Mouse (Mus musculus) liver, embryonic 11.5 days (tissue): ENCODE measurements around the gene Nfkbie. TPM values are rescaled to one million over a fixed set of nuclear protein-coding genes. Genes with fewer than 3 reads are reported as not detected.

ENCODE experiments used
- ATAC-seq: fragments of 200-750 bp; cut with Nextera tagmentation; replicated peaks from 2 replicates; pipeline ENCODE4 v1.8.0; 2017; ENCODE audit warnings: moderate number of reproducible peaks, mild to moderate bottlenecking, moderate TSS enrichment, moderate library complexity; ENCODE audit not compliant: low FRiP score
- DNase-seq: peaks from one replicate; pipeline ENCODE4 v3.0.0-alpha.2; 2017; ENCODE audit warnings: low spot score
- H3K27ac ChIP-seq: fragments of 300-500 bp; sonication (generic); 2 replicates; pipeline ENCODE4 v1.5.1; 2014; ENCODE audit warnings: mild to moderate bottlenecking, low read depth, low read length, control low read depth
- H3K27me3 ChIP-seq: fragments of 300-500 bp; sonication (generic); replicated peaks from 2 replicates; pipeline ENCODE4 v1.6.1; 2014; ENCODE audit warnings: low read length, mixed read lengths; ENCODE audit not compliant: control insufficient read depth, insufficient read depth
- H3K36me3 ChIP-seq: fragments of 300-500 bp; sonication (generic); 2 replicates; pipeline ENCODE4 v1.6.1; 2014; ENCODE audit warnings: mild to moderate bottlenecking, low read length, moderate library complexity, mixed read lengths; ENCODE audit not compliant: control insufficient read depth, insufficient read depth
- H3K4me1 ChIP-seq: fragments of 300-500 bp; sonication (generic); replicated peaks from 2 replicates; pipeline ENCODE4 v1.6.1; 2014; ENCODE audit warnings: low read length, mixed read lengths; ENCODE audit not compliant: control insufficient read depth, insufficient read depth
- H3K4me2 ChIP-seq: fragments of 300-500 bp; sonication (generic); 2 replicates; pipeline ENCODE4 v1.6.1; 2014; ENCODE audit warnings: mild to moderate bottlenecking, control low read depth, moderate library complexity
- H3K4me3 ChIP-seq: fragments of 300-500 bp; sonication (generic); 2 replicates; pipeline ENCODE4 v1.5.1; 2014; ENCODE audit warnings: low read depth, low read length, control low read depth
- H3K9ac ChIP-seq: fragments of 300-500 bp; sonication (generic); 2 replicates; pipeline ENCODE4 v1.6.1; 2014; ENCODE audit warnings: low read depth, low read length, control low read depth
- H3K9me3 ChIP-seq: fragments of 300-500 bp; sonication (generic); 2 replicates; pipeline ENCODE4 v1.6.1; 2016; ENCODE audit warnings: low read length, inconsistent platforms, mixed read lengths; ENCODE audit not compliant: control insufficient read depth
- WGBS: fragments of 180-500 bp; shearing (Covaris S2); extraction: QIAGEN DNeasy Blood & Tissue Kit; methylation state at CpG from one replicate; pipeline ENCODE4 v1.1.7; 2014; 5-methylcytosine and 5-hydroxymethylcytosine counted together
- polyA plus RNA-seq: library from polyadenylated mRNA; unstranded; fragments of >200 nt; fragmentation: Nextera tagmentation; extraction: Ambion mirVana; gene quantifications from 2 replicates; pipeline ENCODE4 v1.2.1, GENCODE M21; 2014

Nfkbie gene
- polyA plus RNA-seq, 1 experiment from 2014 or later = 2.5 TPM

DNA sequence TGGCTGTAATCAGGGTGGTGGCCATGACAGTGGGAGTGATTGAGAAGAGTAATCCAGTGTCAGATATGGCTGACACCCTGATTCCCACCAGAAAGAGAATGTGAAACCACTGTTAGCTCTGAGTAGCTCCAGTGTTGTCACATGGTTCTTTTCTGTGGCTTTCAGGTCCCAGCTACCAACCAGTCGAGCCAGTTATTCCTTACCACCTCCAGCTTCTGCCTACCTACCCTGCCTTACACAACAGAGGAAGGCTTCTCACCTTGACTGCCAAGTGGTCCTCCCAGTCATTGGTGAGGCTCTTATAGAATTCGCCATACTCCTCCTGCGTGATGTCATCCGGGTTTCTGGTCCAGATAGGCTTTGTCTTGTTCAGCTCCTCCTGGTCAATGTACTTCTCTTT, 14.5 kb downstream of the Nfkbie start:
- Histone ChIP-seq H3K9me3 (no peaks in the 10 kb centered on the region), H3K27ac (no peak overlapping the region), H3K4me2 (no peak overlapping the region; the same call in 1 of the 2 replicates), H3K36me3 (peaks cover 57% of the 10 kb centered on the region), H3K9ac (no peak overlapping the region), H3K4me1 (peaks cover 50% of the 10 kb centered on the region), H3K27me3 (no peaks in the 10 kb centered on the region), H3K4me3 (no peak overlapping the region)
- DNase-seq = no peak
- no peak for ATAC-seq
- 85% methylated on average over 4 of the region's 4 CpGs for WGBS

GRCm38 (mm10) chr17:45572103-45573086, 16.9 kb downstream of the Nfkbie start:
- peak overlapping the region; percentile 98 for H3K4me2 ChIP-seq
- H3K27me3 ChIP-seq = no peaks in the 10 kb centered on the region
- peak overlapping the region; percentile 99 for H3K27ac ChIP-seq
- ATAC-seq = peak; percentile 50
- peak; percentile 83 for DNase-seq
- H3K4me3 ChIP-seq = peak overlapping the region; percentile 100
- peaks cover 41% of the 10 kb centered on the region for H3K4me1 ChIP-seq
- peak overlapping the region; percentile 100 for H3K9ac ChIP-seq
- H3K9me3 ChIP-seq = no peaks in the 10 kb centered on the region
- peaks cover 42% of the 10 kb centered on the region for H3K36me3 ChIP-seq
- WGBS = under 1% methylated on average over 51 of the region's 57 CpGs

DNA sequence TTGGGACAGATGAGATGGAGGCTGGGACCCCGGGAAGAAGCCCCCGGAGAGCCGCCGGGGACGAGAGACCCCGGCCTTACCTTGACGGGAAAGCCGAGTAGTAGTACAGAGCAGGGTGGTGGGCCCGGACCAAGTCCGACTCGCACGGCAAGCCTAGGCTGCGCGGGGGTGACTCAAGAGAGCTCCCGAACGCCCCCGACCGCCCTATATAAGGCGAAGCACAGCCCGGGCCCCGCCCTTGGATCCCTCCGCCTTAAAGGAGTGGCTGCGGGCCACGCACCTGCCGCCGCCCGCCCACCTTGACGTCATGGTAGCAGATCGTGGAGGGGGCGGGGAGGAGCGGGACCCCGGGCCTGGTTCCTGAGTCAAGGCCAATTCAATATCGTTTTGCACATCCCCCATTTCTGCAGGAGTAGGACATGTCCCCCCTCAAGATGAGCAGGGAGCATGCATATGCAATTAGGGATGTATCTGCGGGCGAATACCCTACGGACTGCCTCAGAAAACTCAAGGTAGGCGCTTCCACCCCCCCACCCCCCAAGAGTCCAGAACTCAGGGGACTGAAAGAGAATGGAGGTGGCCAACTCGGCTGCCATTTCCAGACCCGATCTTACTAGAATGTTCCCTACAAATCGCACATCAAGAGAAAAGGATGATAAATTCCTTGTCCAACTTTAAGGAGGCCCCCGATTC, 17.7 kb downstream of the Nfkbie start, which contains the start of gene Hsp90ab1:
Gene Hsp90ab1, minus strand, starts transcription at position 185 of the 693 bp plus-strand sequence.
- Histone ChIP-seq H3K27me3 (no peaks in the 10 kb centered on the region), H3K4me1 (peaks cover 40% of the 10 kb centered on the region), H3K36me3 (peaks cover 36% of the 10 kb centered on the region), H3K9ac (peak within 1 kb of the TSS; percentile 100), H3K9me3 (no peaks in the 10 kb centered on the region), H3K27ac (peak within 1 kb of the TSS; percentile 99), H3K4me3 (peak within 1 kb of the TSS; percentile 100), H3K4me2 (peak within 1 kb of the TSS; percentile 98)
- peak; percentile 100 for DNase-seq
- under 1% methylated on average over 41 of the region's 41 CpGs for WGBS
- ATAC-seq = peak; percentile 82

DNA sequence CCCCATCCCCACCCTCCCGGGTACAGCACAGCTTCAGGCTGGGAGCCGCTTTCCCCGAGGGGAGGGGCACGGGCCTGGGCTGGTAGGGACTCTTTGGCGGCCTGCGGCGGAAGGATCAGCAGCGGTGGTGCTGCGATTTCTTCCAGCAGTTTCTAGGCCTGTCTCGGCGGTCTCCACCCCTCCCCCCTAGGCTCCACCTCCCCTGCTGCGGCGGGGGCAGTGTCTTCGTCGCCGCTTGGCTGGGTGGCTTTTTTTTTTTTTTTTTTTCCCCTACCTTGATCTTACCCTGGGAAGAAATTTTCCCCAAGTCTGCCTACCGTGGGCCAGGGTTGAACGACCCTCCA, 18.2 kb downstream of the Nfkbie start:
- Histone ChIP-seq H3K36me3 (peaks cover 30% of the 10 kb centered on the region), H3K27ac (peak overlapping the region; percentile 99), H3K9ac (peak overlapping the region; percentile 100), H3K4me3 (peak overlapping the region; percentile 100), H3K4me2 (peak overlapping the region; percentile 98), H3K27me3 (no peaks in the 10 kb centered on the region), H3K9me3 (no peaks in the 10 kb centered on the region), H3K4me1 (peaks cover 42% of the 10 kb centered on the region)
- 0% methylated on average over 18 of the region's 18 CpGs for WGBS
- ATAC-seq (peak; percentile 75), DNase-seq (peak; percentile 98)

DNA sequence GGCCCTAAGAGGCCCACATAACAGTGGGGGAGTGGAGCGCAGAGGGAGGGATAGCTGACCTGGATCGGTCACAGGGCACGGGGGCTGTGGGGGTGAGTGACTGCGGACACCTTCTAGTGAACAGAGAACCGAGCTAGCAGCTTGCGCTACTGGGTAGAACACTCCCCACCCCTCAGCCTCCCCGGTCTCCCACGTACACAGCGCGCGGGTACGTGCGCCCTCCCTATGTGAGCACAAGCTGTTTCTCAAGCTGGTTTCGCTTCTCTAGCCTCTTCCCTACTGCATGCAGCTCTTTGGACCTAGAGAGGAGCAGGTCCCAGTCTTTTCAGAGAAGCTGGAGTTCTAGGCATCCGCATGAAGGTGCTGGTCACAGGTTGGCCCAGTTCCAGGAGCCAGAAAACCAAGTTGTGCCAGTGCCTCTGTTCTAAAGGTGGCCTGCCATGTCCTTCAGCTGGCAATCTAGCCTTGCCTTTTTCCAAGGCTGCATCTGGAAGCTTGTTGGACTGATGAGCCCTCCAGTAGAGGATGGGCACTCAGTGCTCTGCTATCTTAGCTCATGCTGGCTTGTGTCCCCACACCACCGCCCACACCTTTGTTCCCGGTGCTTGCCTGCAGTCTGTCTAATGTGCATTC, 18.7 kb downstream of the Nfkbie start:
- peaks cover 37% of the 10 kb centered on the region for H3K4me1 ChIP-seq

DNA sequence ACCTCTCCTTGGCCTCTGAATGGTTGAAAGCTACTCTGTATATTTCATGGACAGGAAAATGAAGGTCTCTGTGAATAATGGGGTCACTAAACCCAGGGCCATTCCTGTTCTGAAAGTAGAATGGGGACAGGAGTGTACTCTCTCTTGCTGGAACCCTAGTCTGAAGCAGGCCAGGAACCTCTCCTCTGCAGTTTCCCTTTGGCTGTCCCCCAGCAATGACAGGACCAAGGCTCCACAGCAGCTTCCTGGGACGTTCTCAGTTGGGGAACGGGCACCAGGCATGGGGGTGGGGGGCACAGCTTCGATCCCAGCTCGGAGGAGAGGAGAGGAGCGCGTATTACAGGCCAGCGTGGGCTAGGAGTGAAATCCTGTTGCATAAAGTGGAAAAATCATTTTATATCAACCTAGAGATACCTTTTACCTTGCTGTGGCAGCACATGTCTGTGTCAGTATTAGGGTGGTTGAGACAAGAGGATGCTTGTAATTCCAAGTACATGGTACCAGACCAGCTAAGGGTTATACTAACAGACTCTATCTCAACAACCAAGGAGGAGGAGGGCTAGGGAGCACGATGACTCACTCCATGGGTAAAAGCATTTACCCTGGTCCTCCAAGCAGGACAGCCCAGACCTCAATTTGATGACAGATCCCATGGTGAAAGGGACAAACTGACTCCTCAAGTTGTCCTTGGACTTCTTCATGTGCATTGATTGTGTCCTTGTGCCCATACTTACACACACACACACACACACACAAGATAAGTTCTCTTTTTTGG, 19.8 kb downstream of the Nfkbie start:
- no peaks in the 10 kb centered on the region for H3K9me3 ChIP-seq
- H3K27me3 ChIP-seq = no peaks in the 10 kb centered on the region
- H3K36me3 ChIP-seq = peaks cover 15% of the 10 kb centered on the region
- peak overlapping the region; percentile 100; the same call in 1 of the 2 replicates for H3K4me3 ChIP-seq
- no peak for ATAC-seq
- H3K4me2 ChIP-seq = peak overlapping the region; percentile 98
- WGBS = 87% methylated on average over 8 of the region's 8 CpGs
- H3K4me1 ChIP-seq = peaks cover 34% of the 10 kb centered on the region
- H3K9ac ChIP-seq = peak overlapping the region; percentile 100
- peak overlapping the region; percentile 99 for H3K27ac ChIP-seq
- no peak for DNase-seq

More for the DNA sequence above, 18.7 kb downstream of the Nfkbie start:
- WGBS = 3% methylated on average over 17 of the region's 17 CpGs
- Histone ChIP-seq H3K4me2 (peak overlapping the region; percentile 98), H3K4me3 (peak overlapping the region; percentile 100), H3K36me3 (peaks cover 26% of the 10 kb centered on the region), H3K9ac (peak overlapping the region; percentile 100), H3K27ac (peak overlapping the region; percentile 99), H3K27me3 (no peaks in the 10 kb centered on the region), H3K9me3 (no peaks in the 10 kb centered on the region)
- DNase-seq = no peak
- peak; percentile 41 for ATAC-seq

GRCm38 (mm10) chr17:45578242-45578641, 22.7 kb downstream of the Nfkbie start:
- Histone ChIP-seq H3K27ac (peak overlapping the region; percentile 19; the same call in 1 of the 2 replicates), H3K9ac (peak overlapping the region; percentile 2; the same call in 1 of the 2 replicates), H3K36me3 (no peaks in the 10 kb centered on the region), H3K4me2 (no peak overlapping the region), H3K4me3 (no peak overlapping the region), H3K27me3 (no peaks in the 10 kb centered on the region), H3K9me3 (no peaks in the 10 kb centered on the region), H3K4me1 (peaks cover 36% of the 10 kb centered on the region)
- ATAC-seq (no peak), DNase-seq (no peak)
- WGBS = 65% methylated on average over 5 of the region's 5 CpGs

GRCm38 (mm10) chr17:45578843-45579242, 23.3 kb downstream of the Nfkbie start:
- H3K9me3 ChIP-seq = no peaks in the 10 kb centered on the region
- 62% methylated on average over 7 of the region's 7 CpGs for WGBS
- H3K9ac ChIP-seq = no peak overlapping the region
- peaks cover 41% of the 10 kb centered on the region for H3K4me1 ChIP-seq
- ATAC-seq (no peak), DNase-seq (no peak)
- no peak overlapping the region for H3K4me2 ChIP-seq
- no peak overlapping the region for H3K4me3 ChIP-seq
- H3K27ac ChIP-seq = 0 out of 2 replicates have a peak overlapping the region, but pooled peaks have one; percentile 19
- H3K36me3 ChIP-seq = no peaks in the 10 kb centered on the region
- no peaks in the 10 kb centered on the region for H3K27me3 ChIP-seq
